Mouse (Mus musculus): Measurements from ENCODE around the gene Hist2h3b. TPM values are rescaled to one million over a fixed set of nuclear protein-coding genes. Genes with fewer than 3 reads are reported as not detected.
"Not testable (repeated sequence)": the region's sequence is repeated elsewhere in the genome, so short reads cannot be mapped to it uniquely, and the experiment has no call there.

Hist2h3b gene
- polyA plus RNA-seq, 1 experiment = 9.5 TPM

GRCm38 (mm10) chr3:96261623-96262022 is 6.8 kb upstream of the Hist2h3b start:
- peak overlapping the region; percentile 59 for H3K4me3 ChIP-seq (ENCODE audit: insufficient read depth, low read length)
- TF ChIP-seq POLR2A (IDR thresholded peaks at IDR 0.05; ENCODE audit: extremely low read depth, insufficient read depth, low read length) = no peak
- TF ChIP-seq CTCF (IDR thresholded peaks at IDR 0.05; ENCODE audit: extremely low read depth, insufficient read depth, low read length) = no peak
- H3K27ac ChIP-seq (ENCODE audit: insufficient read depth, low read length) = peak overlapping the region; percentile 7; the same call in 1 of the 2 replicates
- no peaks in the 10 kb centered on the region; the same call in 1 of the 2 replicates for H3K4me1 ChIP-seq (ENCODE audit: control insufficient read depth, insufficient read depth, low read length)

GRCm38 (mm10) chr3:96262216-96262875 is 6.1 kb upstream of the Hist2h3b start:
- H3K27ac ChIP-seq (ENCODE audit: insufficient read depth, low read length) = peak overlapping the region; percentile 78
- TF ChIP-seq POLR2A (IDR thresholded peaks at IDR 0.05; ENCODE audit: extremely low read depth, insufficient read depth, low read length) = peak; percentile 91
- TF ChIP-seq CTCF (IDR thresholded peaks at IDR 0.05; ENCODE audit: extremely low read depth, insufficient read depth, low read length) = no peak
- H3K4me3 ChIP-seq (ENCODE audit: insufficient read depth, low read length) = peak overlapping the region; percentile 59
- H3K4me1 ChIP-seq (ENCODE audit: control insufficient read depth, insufficient read depth, low read length) = no peaks in the 10 kb centered on the region; the same call in 1 of the 2 replicates

GRCm38 (mm10) chr3:96262979-96263550 is 5.4 kb upstream of the Hist2h3b start, which contains the start of gene Hist2h4:
TSS of gene Hist2h4 (minus strand) at chr3:96263311.
- Histone ChIP-seq H3K4me1 (ENCODE audit: control insufficient read depth, insufficient read depth, low read length) (peaks cover 2% of the 10 kb centered on the region; the same call in 1 of the 2 replicates), H3K4me3 (ENCODE audit: insufficient read depth, low read length) (peak within 1 kb of the TSS; percentile 59), H3K27ac (ENCODE audit: insufficient read depth, low read length) (peak within 1 kb of the TSS; percentile 85)
- TF ChIP-seq POLR2A (IDR thresholded peaks at IDR 0.05; ENCODE audit: extremely low read depth, insufficient read depth, low read length) = peak; percentile 100
- TF ChIP-seq CTCF (IDR thresholded peaks at IDR 0.05; ENCODE audit: extremely low read depth, insufficient read depth, low read length) = no peak

GRCm38 (mm10) chr3:96263558-96264403 is 4.7 kb upstream of the Hist2h3b start:
- TF ChIP-seq CTCF (IDR thresholded peaks at IDR 0.05; ENCODE audit: extremely low read depth, insufficient read depth, low read length) (no peak), POLR2A (IDR thresholded peaks at IDR 0.05; ENCODE audit: extremely low read depth, insufficient read depth, low read length) (no peak)
- peak overlapping the region; percentile 85 for H3K27ac ChIP-seq (ENCODE audit: insufficient read depth, low read length)
- peak overlapping the region; percentile 59 for H3K4me3 ChIP-seq (ENCODE audit: insufficient read depth, low read length)
- H3K4me1 ChIP-seq (ENCODE audit: control insufficient read depth, insufficient read depth, low read length) = peaks cover 3% of the 10 kb centered on the region; the same call in 1 of the 2 replicates

- H3K4me3 ChIP-seq (ENCODE audit: insufficient read depth, low read length) = no peak overlapping the region
- H3K4me1 ChIP-seq (ENCODE audit: control insufficient read depth, insufficient read depth, low read length) = peaks cover 3% of the 10 kb centered on the region; the same call in 1 of the 2 replicates
- TF ChIP-seq POLR2A (IDR thresholded peaks at IDR 0.05; ENCODE audit: extremely low read depth, insufficient read depth, low read length) = no peak
- no peak for TF ChIP-seq CTCF (IDR thresholded peaks at IDR 0.05; ENCODE audit: extremely low read depth, insufficient read depth, low read length)
- peak overlapping the region; percentile 85 for H3K27ac ChIP-seq (ENCODE audit: insufficient read depth, low read length)
Observed at GRCm38 (mm10) chr3:96264404-96264949, 4.0 kb upstream of the Hist2h3b start.

- no peak for TF ChIP-seq CTCF (IDR thresholded peaks at IDR 0.05; ENCODE audit: extremely low read depth, insufficient read depth, low read length)
- TF ChIP-seq POLR2A (IDR thresholded peaks at IDR 0.05; ENCODE audit: extremely low read depth, insufficient read depth, low read length) = no peak
- H3K4me1 ChIP-seq (ENCODE audit: control insufficient read depth, insufficient read depth, low read length) = peaks cover 3% of the 10 kb centered on the region; the same call in 1 of the 2 replicates
- H3K4me3 ChIP-seq (ENCODE audit: insufficient read depth, low read length) = no peak overlapping the region
- H3K27ac ChIP-seq (ENCODE audit: insufficient read depth, low read length) = no peak overlapping the region
Observed at GRCm38 (mm10) chr3:96266132-96266710, 2.2 kb upstream of the Hist2h3b start.

- no peak overlapping the region for H3K27ac ChIP-seq (ENCODE audit: insufficient read depth, low read length)
- TF ChIP-seq CTCF (IDR thresholded peaks at IDR 0.05; ENCODE audit: extremely low read depth, insufficient read depth, low read length) (no peak), POLR2A (IDR thresholded peaks at IDR 0.05; ENCODE audit: extremely low read depth, insufficient read depth, low read length) (no peak)
- H3K4me1 ChIP-seq (ENCODE audit: control insufficient read depth, insufficient read depth, low read length) = peaks cover 3% of the 10 kb centered on the region; the same call in 1 of the 2 replicates
- H3K4me3 ChIP-seq (ENCODE audit: insufficient read depth, low read length) = no peak overlapping the region; the same call in 1 of the 2 replicates
Observed at GRCm38 (mm10) chr3:96267541-96267940, 913 bp upstream of the Hist2h3b start.

GRCm38 (mm10) chr3:96268776-96269378 is 423 bp downstream of the Hist2h3b start:
- H3K27ac ChIP-seq (ENCODE audit: insufficient read depth, low read length) = peak overlapping the region; percentile 95
- H3K4me1 ChIP-seq (ENCODE audit: control insufficient read depth, insufficient read depth, low read length) = not testable (repeated sequence)
- peak overlapping the region; percentile 72 for H3K4me3 ChIP-seq (ENCODE audit: insufficient read depth, low read length)

Measured in cortical plate, adult 2 months (tissue).